Mouse (Mus musculus): ENCODE results near the gene 0610010K14Rik.

DNA sequence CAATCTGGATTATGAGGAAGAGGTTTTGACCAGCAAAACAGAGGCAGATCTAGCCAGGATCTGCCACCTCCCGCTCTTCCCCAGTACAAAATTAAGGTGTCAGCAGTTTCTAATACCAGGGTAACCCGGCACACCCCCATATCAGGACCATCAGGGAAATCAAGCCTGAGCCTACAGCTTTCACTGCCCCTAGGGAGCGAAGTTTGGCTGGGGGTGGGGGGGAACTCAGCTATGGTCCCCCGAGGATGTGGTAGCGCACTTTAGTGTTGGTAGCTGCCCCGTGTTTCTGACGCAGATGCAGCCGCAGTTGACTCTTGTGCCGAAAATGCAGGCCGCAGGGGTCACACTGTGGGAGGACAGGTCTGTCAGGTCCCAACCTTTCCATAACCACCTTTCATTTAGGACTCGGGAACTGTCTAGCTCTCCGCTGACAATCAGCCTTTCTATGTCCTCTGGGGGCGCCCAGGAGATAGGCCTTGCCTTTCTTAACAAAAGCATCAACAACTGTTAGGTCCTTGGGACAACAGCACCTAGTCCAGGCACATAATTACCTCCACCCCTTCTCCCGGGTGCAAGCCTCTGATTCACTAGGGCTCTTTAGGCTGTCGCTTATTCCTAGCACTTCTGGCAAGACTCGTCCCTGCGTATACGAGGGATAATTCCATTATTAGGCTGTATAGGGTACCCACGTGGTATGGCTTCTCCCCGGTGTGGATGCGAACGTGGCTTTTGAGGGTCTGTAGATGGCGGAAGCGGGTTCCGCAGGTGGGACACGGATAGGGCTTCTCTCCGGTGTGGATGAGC, 11.7 kb downstream of the 0610010K14Rik start:
- TF ChIP-seq CEBPB (IDR thresholded peaks at IDR 0.05; ENCODE audit: low read depth) (no peak), CTCF (IDR thresholded peaks at IDR 0.05; ENCODE audit: control insufficient read depth, insufficient read depth, insufficient read length) (no peak), MYOG (IDR thresholded peaks at IDR 0.05; ENCODE audit: control insufficient read depth, extremely low read depth, insufficient read length) (no peak), MYOD1 (IDR thresholded peaks at IDR 0.05; ENCODE audit: control insufficient read depth, insufficient read length, low read depth) (no peak), FOSL1 (IDR thresholded peaks at IDR 0.05; ENCODE audit: insufficient read depth, low read length, poor library complexity, severe bottlenecking) (no peak), USF1 (IDR thresholded peaks at IDR 0.05; ENCODE audit: low read depth) (no peak), MAX (IDR thresholded peaks at IDR 0.05) (no peak)

All from C2C12 (cell line).